In genomic region chr16:16965149-16965548, GRCm38 (mm10) we compare ENCODE assay signal across 20 mouse cellular contexts. TPM values are rescaled to one million over a fixed set of nuclear protein-coding genes. Genes with fewer than 3 reads are reported as not detected.
A peak's percentile ranks its signal among the peaks of the same experiment; 100 is the strongest.
DNase-seq lines count a peak whose midpoint lies in the region; ATAC-seq lines count a peak whose summit lies in the region.
"Had no signal": no experiment of that assay in that cellular context is flagged by ENCODE, and none has a peak within 500 bp of the region (broad histone marks: within the 10 kb centered on the region; RNA-seq: fewer than 3 reads in every experiment).

No protein-coding gene starts in this region.

- H3K4me3 ChIP-seq in liver, embryonic 12.5 days, result no peak overlapping the region
- no peak overlapping the region for H3K4me3 ChIP-seq in liver, embryonic 16.5 days (ENCODE audit: low read depth, low read length)
- no peak overlapping the region for H3K4me3 ChIP-seq in midbrain, embryonic 11.5 days (ENCODE audit: low read depth, low read length)
- H3K4me3 ChIP-seq: embryonic facial prominence, embryonic 15.5 days; erythroblast, embryonic 14.5 days; forebrain, embryonic 10.5 days; heart, embryonic 13.5 days had no signal

- no peaks in the 10 kb centered on the region for H3K27me3 ChIP-seq in liver, embryonic 12.5 days (replicated peaks)
- no peaks in the 10 kb centered on the region for H3K27me3 ChIP-seq in liver, embryonic 16.5 days (ENCODE audit: control insufficient read depth, insufficient read depth, low read depth, low read length)
- no peaks in the 10 kb centered on the region for H3K27me3 ChIP-seq in midbrain, embryonic 11.5 days (ENCODE audit: control insufficient read depth, insufficient read depth, low read length)
- H3K27me3 ChIP-seq: embryonic facial prominence, embryonic 15.5 days; heart, embryonic 13.5 days had no signal

- no peak overlapping the region for H3K27ac ChIP-seq in liver, embryonic 12.5 days
- H3K27ac ChIP-seq in liver, embryonic 16.5 days (ENCODE audit: low read length), result no peak overlapping the region
- H3K27ac ChIP-seq in midbrain, embryonic 11.5 days (ENCODE audit: low read depth, low read length), result no peak overlapping the region
- H3K27ac ChIP-seq: embryonic facial prominence, embryonic 15.5 days; forebrain, embryonic 10.5 days; heart, embryonic 13.5 days had no signal

- no peaks in the 10 kb centered on the region for H3K36me3 ChIP-seq in liver, embryonic 12.5 days
- H3K36me3 ChIP-seq in liver, embryonic 16.5 days (ENCODE audit: control insufficient read depth, insufficient read depth), result no peaks in the 10 kb centered on the region
- H3K36me3 ChIP-seq in midbrain, embryonic 11.5 days (ENCODE audit: control insufficient read depth, insufficient read depth, low read length), result no peaks in the 10 kb centered on the region
- H3K36me3 ChIP-seq: embryonic facial prominence, embryonic 15.5 days; forebrain, embryonic 10.5 days; heart, embryonic 13.5 days had no signal

- peak; percentile 48 for DNase-seq in c-Kit-positive CD71-positive TER-119-negative erythroid progenitor cells, embryonic 14.5 days (ENCODE audit: low read depth)
- DNase-seq in midbrain, embryonic 11.5 days (ENCODE audit: low spot score, missing footprints), result no peak
- no peak for DNase-seq in spleen, adult 12 weeks (ENCODE audit: low spot score)
- DNase-seq: adrenal gland, postnatal 14 days; cerebellum, adult 11 months; cerebellum, adult 8-10 months; cerebellum, postnatal 14 days; embryo, embryonic 11 days; gastrocnemius, postnatal 36 days; heart, adult 11 months; heart, postnatal 36 days had no signal

- peaks cover 23% of the 10 kb centered on the region for H3K4me1 ChIP-seq in liver, embryonic 12.5 days
- no peaks in the 10 kb centered on the region; the same call in none of the 2 replicates for H3K4me1 ChIP-seq in liver, embryonic 16.5 days (ENCODE audit: control insufficient read depth, low read depth, low read length)
- no peaks in the 10 kb centered on the region for H3K4me1 ChIP-seq in midbrain, embryonic 11.5 days (ENCODE audit: control insufficient read depth, insufficient read depth, low read length)
- H3K4me1 ChIP-seq: embryonic facial prominence, embryonic 15.5 days; forebrain, embryonic 10.5 days; heart, embryonic 13.5 days had no signal

- H3K4me2 ChIP-seq in liver, embryonic 12.5 days, result no peak overlapping the region
- no peak overlapping the region for H3K4me2 ChIP-seq in liver, embryonic 16.5 days (ENCODE audit: low read depth, low read length)
- no peak overlapping the region for H3K4me2 ChIP-seq in midbrain, embryonic 11.5 days
- H3K4me2 ChIP-seq: embryonic facial prominence, embryonic 15.5 days; heart, embryonic 13.5 days had no signal

- WGBS in liver, embryonic 12.5 days (ENCODE audit: insufficient replicate concordance), result 31% methylated on average over 1 of the region's 1 CpGs
- WGBS in liver, embryonic 16.5 days (ENCODE audit: insufficient replicate concordance), result 17% methylated on average over 1 of the region's 1 CpGs
- WGBS in midbrain, embryonic 11.5 days, result 75% methylated on average over 1 of the region's 1 CpGs

- peak; percentile 84 for ATAC-seq in liver, embryonic 12.5 days
- peak; percentile 56; the same call in 1 of the 2 replicates for ATAC-seq in liver, embryonic 16.5 days (ENCODE audit: low read depth)
- ATAC-seq in cerebellum, adult (ENCODE audit: insufficient number of reproducible peaks, low FRiP score, low TSS enrichment), result no peak
- no peak for ATAC-seq in midbrain, embryonic 11.5 days (ENCODE audit: low FRiP score)
- ATAC-seq: forebrain, embryonic 14.5 days; hindbrain, embryonic 16.5 days had no signal

- H3K9ac ChIP-seq in liver, embryonic 12.5 days, result no peak overlapping the region
- no peak overlapping the region for H3K9ac ChIP-seq in liver, embryonic 16.5 days (ENCODE audit: low read depth, low read length)
- no peak overlapping the region for H3K9ac ChIP-seq in midbrain, embryonic 11.5 days (ENCODE audit: low read length)
- H3K9ac ChIP-seq: embryonic facial prominence, embryonic 15.5 days; heart, embryonic 13.5 days had no signal

- no peaks in the 10 kb centered on the region for H3K9me3 ChIP-seq in liver, embryonic 12.5 days (replicated peaks)
- H3K9me3 ChIP-seq in liver, embryonic 16.5 days (replicated peaks; ENCODE audit: control insufficient read depth, low read length), result no peaks in the 10 kb centered on the region
- H3K9me3 ChIP-seq in midbrain, embryonic 11.5 days (ENCODE audit: control insufficient read depth, low read length), result no peaks in the 10 kb centered on the region
- H3K9me3 ChIP-seq: embryonic facial prominence, embryonic 15.5 days; forebrain, embryonic 10.5 days; heart, embryonic 13.5 days had no signal

RNA-seq across cellular contexts. Expression of gene Mapk1, which starts 18.0 kb away (rescaled TPM):
- 117 and 123 TPM in 2 replicates for polyA plus RNA-seq in liver, embryonic 12.5 days (2016; fragmentation: Nextera tagmentation; extraction: Ambion mirVana)
- 72.0 and 74.9 TPM in 2 replicates for polyA plus RNA-seq in liver, embryonic 16.5 days (2015; fragmentation: Nextera tagmentation; extraction: Ambion mirVana)
- 198 and 214 TPM in 2 replicates for polyA plus RNA-seq in midbrain, embryonic 11.5 days (2014; fragmentation: Nextera tagmentation; extraction: Ambion mirVana)

Comparison
In these comparisons a context has a peak if more than half of its experiments do, and no peak if none do; other contexts are left out.
1. ATAC-seq: peak in liver, embryonic 12.5 days (single experiment) and liver, embryonic 16.5 days (single experiment); none in cerebellum, adult (single experiment) and midbrain, embryonic 11.5 days (single experiment).